Mouse (Mus musculus): ENCODE results near the gene Phospho1.
A peak's percentile ranks its signal among the peaks of the same experiment; 100 is the strongest.

Gene Phospho1

GRCm38 (mm10) chr11:95833631-95834142 is 9.4 kb downstream of the Phospho1 start:
- DNase-seq (ENCODE audit: low read depth, low spot score): no peak

GRCm38 (mm10) chr11:95834143-95834667 is 9.9 kb downstream of the Phospho1 start:
- DNase-seq (ENCODE audit: low read depth, low spot score): no peak

- peak; percentile 40 for DNase-seq (ENCODE audit: low read depth, low spot score)
These were observed 10.7 kb downstream of the Phospho1 start for GRCm38 (mm10) chr11:95834742-95835710.

- no peak for DNase-seq (ENCODE audit: low read depth, low spot score)
These were observed 11.5 kb downstream of the Phospho1 start for GRCm38 (mm10) chr11:95835832-95836231.

GRCm38 (mm10) chr11:95836433-95836832 is 12.1 kb downstream of the Phospho1 start:
- DNase-seq (ENCODE audit: low read depth, low spot score): no peak

GRCm38 (mm10) chr11:95837059-95837458 is 12.8 kb downstream of the Phospho1 start, which contains the start of gene Gngt2:
TSS of gene Gngt2 (plus strand) at chr11:95837216.
- DNase-seq (ENCODE audit: low read depth, low spot score): peak; percentile 83

- no peak for DNase-seq (ENCODE audit: low read depth, low spot score)
These were observed 14.3 kb downstream of the Phospho1 start for GRCm38 (mm10) chr11:95838598-95838997.

- DNase-seq (ENCODE audit: low read depth, low spot score): no peak
These were observed 14.9 kb downstream of the Phospho1 start for GRCm38 (mm10) chr11:95838999-95839868.

- DNase-seq (ENCODE audit: low read depth, low spot score): no peak
These were observed 16.6 kb downstream of the Phospho1 start for GRCm38 (mm10) chr11:95840694-95841497.

- DNase-seq (ENCODE audit: low read depth, low spot score): no peak
These were observed 17.2 kb downstream of the Phospho1 start for GRCm38 (mm10) chr11:95841498-95841830.

GRCm38 (mm10) chr11:95842074-95842681 is 17.9 kb downstream of the Phospho1 start, which contains the start of gene Abi3:
TSS of gene Abi3 (minus strand) at chr11:95842476.
- peak; percentile 52 for DNase-seq (ENCODE audit: low read depth, low spot score)

- DNase-seq (ENCODE audit: low read depth, low spot score): no peak
These were observed 18.7 kb downstream of the Phospho1 start for GRCm38 (mm10) chr11:95842953-95843352.

GRCm38 (mm10) chr11:95843421-95843950 is 19.2 kb downstream of the Phospho1 start:
- DNase-seq (ENCODE audit: low read depth, low spot score): no peak

GRCm38 (mm10) chr11:95844935-95845334 is 20.6 kb downstream of the Phospho1 start:
- DNase-seq (ENCODE audit: low read depth, low spot score): no peak

- no peak for DNase-seq (ENCODE audit: low read depth, low spot score)
These were observed 26.6 kb downstream of the Phospho1 start for GRCm38 (mm10) chr11:95850898-95851297.

GRCm38 (mm10) chr11:95853684-95854083 is 29.4 kb downstream of the Phospho1 start:
- peak; percentile 44 for DNase-seq (ENCODE audit: low read depth, low spot score)

GRCm38 (mm10) chr11:95857306-95857705 is 33.0 kb downstream of the Phospho1 start:
- no peak for DNase-seq (ENCODE audit: low read depth, low spot score)

GRCm38 (mm10) chr11:95857716-95858527 is 33.6 kb downstream of the Phospho1 start:
- no peak for DNase-seq (ENCODE audit: low read depth, low spot score)

Measured in skeletal muscle tissue, adult 2 months (tissue).